Mouse (Mus musculus): Measurements from ENCODE around the gene Acss2. TPM values are rescaled to one million over a fixed set of nuclear protein-coding genes. Genes with fewer than 3 reads are reported as not detected.

Acss2 gene
- polyA plus RNA-seq, 1 experiment from 2014 or later, result 13.0 TPM

GRCm38 (mm10) chr2:155624730-155625129 lies 107.0 kb downstream of the Acss2 start:
- Histone ChIP-seq H3K4me3 (replicated peaks) (no peak overlapping the region), H3K27me3 (peaks cover 51% of the 10 kb centered on the region), H3K9me3 (replicated peaks) (no peaks in the 10 kb centered on the region), H3K4me2 (no peak overlapping the region), H3K4me1 (peaks cover 19% of the 10 kb centered on the region), H3K9ac (no peak overlapping the region), H3K36me3 (no peaks in the 10 kb centered on the region), H3K27ac (no peak overlapping the region)
- WGBS, result 49% methylated on average over 10 of the region's 10 CpGs
- ATAC-seq (replicated peaks; ENCODE audit: low FRiP score), result no peak

GRCm38 (mm10) chr2:155626277-155626676 lies 108.5 kb downstream of the Acss2 start:
- Histone ChIP-seq H3K9me3 (replicated peaks) (no peaks in the 10 kb centered on the region), H3K4me1 (peaks cover 33% of the 10 kb centered on the region), H3K27me3 (peaks cover 65% of the 10 kb centered on the region), H3K27ac (no peak overlapping the region), H3K9ac (no peak overlapping the region), H3K36me3 (no peaks in the 10 kb centered on the region), H3K4me3 (replicated peaks) (no peak overlapping the region), H3K4me2 (no peak overlapping the region)
- WGBS, result 43% methylated on average over 15 of the region's 15 CpGs
- ATAC-seq (replicated peaks; ENCODE audit: low FRiP score), result no peak

- Histone ChIP-seq H3K4me1 (peaks cover 43% of the 10 kb centered on the region), H3K4me2 (no peak overlapping the region), H3K27me3 (peaks cover 72% of the 10 kb centered on the region), H3K27ac (no peak overlapping the region), H3K9me3 (replicated peaks) (no peaks in the 10 kb centered on the region), H3K4me3 (replicated peaks) (no peak overlapping the region), H3K9ac (no peak overlapping the region), H3K36me3 (peaks cover 2% of the 10 kb centered on the region; the same call in 1 of the 2 replicates)
- no peak for ATAC-seq (replicated peaks; ENCODE audit: low FRiP score)
- WGBS, result 52% methylated on average over 21 of the region's 21 CpGs
Measured at GRCm38 (mm10) chr2:155627030-155627738, 109.4 kb downstream of the Acss2 start.

GRCm38 (mm10) chr2:155628112-155628511 lies 110.4 kb downstream of the Acss2 start:
- no peak overlapping the region for H3K27ac ChIP-seq
- no peak overlapping the region for H3K4me3 ChIP-seq (replicated peaks)
- H3K9me3 ChIP-seq (replicated peaks), result no peaks in the 10 kb centered on the region
- H3K4me2 ChIP-seq, result no peak overlapping the region
- ATAC-seq (replicated peaks; ENCODE audit: low FRiP score), result no peak
- H3K4me1 ChIP-seq, result peaks cover 50% of the 10 kb centered on the region
- WGBS, result 83% methylated on average over 9 of the region's 9 CpGs
- peaks cover 10% of the 10 kb centered on the region for H3K36me3 ChIP-seq
- peaks cover 80% of the 10 kb centered on the region for H3K27me3 ChIP-seq
- H3K9ac ChIP-seq, result no peak overlapping the region

GRCm38 (mm10) chr2:155628519-155628918 lies 110.8 kb downstream of the Acss2 start:
- H3K27ac ChIP-seq, result no peak overlapping the region
- H3K4me2 ChIP-seq, result peak overlapping the region; percentile 75
- peaks cover 14% of the 10 kb centered on the region for H3K36me3 ChIP-seq
- 82% methylated on average over 13 of the region's 13 CpGs for WGBS
- no peaks in the 10 kb centered on the region for H3K9me3 ChIP-seq (replicated peaks)
- no peak for ATAC-seq (replicated peaks; ENCODE audit: low FRiP score)
- no peak overlapping the region for H3K4me3 ChIP-seq (replicated peaks)
- H3K9ac ChIP-seq, result no peak overlapping the region
- H3K4me1 ChIP-seq, result peaks cover 50% of the 10 kb centered on the region
- peaks cover 82% of the 10 kb centered on the region for H3K27me3 ChIP-seq

- ATAC-seq (replicated peaks; ENCODE audit: low FRiP score), result peak; percentile 30
- H3K27ac ChIP-seq, result no peak overlapping the region
- H3K9me3 ChIP-seq (replicated peaks), result no peaks in the 10 kb centered on the region
- WGBS, result 2% methylated on average over 35 of the region's 35 CpGs
- peaks cover 21% of the 10 kb centered on the region for H3K36me3 ChIP-seq
- H3K4me2 ChIP-seq, result peak overlapping the region; percentile 75
- peak overlapping the region; percentile 37 for H3K9ac ChIP-seq
- H3K4me1 ChIP-seq, result peaks cover 50% of the 10 kb centered on the region
- H3K27me3 ChIP-seq, result peaks cover 79% of the 10 kb centered on the region
- H3K4me3 ChIP-seq (replicated peaks), result peak overlapping the region; percentile 42
Measured at GRCm38 (mm10) chr2:155629231-155629661, 111.5 kb downstream of the Acss2 start.

GRCm38 (mm10) chr2:155630153-155630552 lies 112.4 kb downstream of the Acss2 start:
- Histone ChIP-seq H3K4me3 (replicated peaks) (no peak overlapping the region), H3K9ac (no peak overlapping the region), H3K9me3 (replicated peaks) (no peaks in the 10 kb centered on the region), H3K27me3 (peaks cover 79% of the 10 kb centered on the region), H3K36me3 (peaks cover 30% of the 10 kb centered on the region), H3K27ac (no peak overlapping the region), H3K4me2 (peak overlapping the region; percentile 2; the same call in 1 of the 2 replicates), H3K4me1 (peaks cover 50% of the 10 kb centered on the region)
- 42% methylated on average over 20 of the region's 20 CpGs for WGBS
- ATAC-seq (replicated peaks; ENCODE audit: low FRiP score), result no peak

GRCm38 (mm10) chr2:155630590-155631416 lies 113.1 kb downstream of the Acss2 start:
- ATAC-seq (replicated peaks; ENCODE audit: low FRiP score), result no peak
- 26% methylated on average over 43 of the region's 43 CpGs for whole genome bisulfite sequencing

GRCm38 (mm10) chr2:155632138-155632936 lies 114.6 kb downstream of the Acss2 start:
- Histone ChIP-seq H3K36me3 (peaks cover 52% of the 10 kb centered on the region), H3K4me2 (no peak overlapping the region), H3K27me3 (peaks cover 61% of the 10 kb centered on the region), H3K9me3 (replicated peaks) (no peaks in the 10 kb centered on the region), H3K4me3 (replicated peaks) (no peak overlapping the region), H3K9ac (no peak overlapping the region), H3K4me1 (peaks cover 42% of the 10 kb centered on the region), H3K27ac (no peak overlapping the region)
- no peak for ATAC-seq (replicated peaks; ENCODE audit: low FRiP score)
- 72% methylated on average over 30 of the region's 30 CpGs for WGBS

More at GRCm38 (mm10) chr2:155630590-155631416, 113.1 kb downstream of the Acss2 start:
- H3K4me1 ChIP-seq, result peaks cover 50% of the 10 kb centered on the region
- peaks cover 37% of the 10 kb centered on the region for H3K36me3 ChIP-seq
- H3K27me3 ChIP-seq, result peaks cover 73% of the 10 kb centered on the region
- H3K9me3 ChIP-seq (replicated peaks), result no peaks in the 10 kb centered on the region
- H3K4me3 ChIP-seq (replicated peaks), result no peak overlapping the region
- peak overlapping the region; percentile 2; the same call in 1 of the 2 replicates for H3K4me2 ChIP-seq
- H3K9ac ChIP-seq, result no peak overlapping the region
- H3K27ac ChIP-seq, result no peak overlapping the region

GRCm38 (mm10) chr2:155633121-155633520 lies 115.4 kb downstream of the Acss2 start:
- Histone ChIP-seq H3K4me2 (no peak overlapping the region), H3K9me3 (replicated peaks) (no peaks in the 10 kb centered on the region), H3K36me3 (peaks cover 60% of the 10 kb centered on the region), H3K27ac (no peak overlapping the region), H3K4me1 (peaks cover 42% of the 10 kb centered on the region), H3K4me3 (replicated peaks) (no peak overlapping the region), H3K27me3 (peaks cover 53% of the 10 kb centered on the region), H3K9ac (no peak overlapping the region)
- whole genome bisulfite sequencing, result 70% methylated on average over 19 of the region's 19 CpGs
- no peak for ATAC-seq (replicated peaks; ENCODE audit: low FRiP score)

- no peak overlapping the region for H3K4me3 ChIP-seq (replicated peaks)
- WGBS, result 94% methylated on average over 9 of the region's 9 CpGs
- peaks cover 47% of the 10 kb centered on the region for H3K27me3 ChIP-seq
- no peaks in the 10 kb centered on the region for H3K9me3 ChIP-seq (replicated peaks)
- no peak overlapping the region for H3K4me2 ChIP-seq
- no peak overlapping the region for H3K27ac ChIP-seq
- H3K36me3 ChIP-seq, result peaks cover 66% of the 10 kb centered on the region
- peaks cover 41% of the 10 kb centered on the region for H3K4me1 ChIP-seq
- no peak overlapping the region for H3K9ac ChIP-seq
- no peak for ATAC-seq (replicated peaks; ENCODE audit: low FRiP score)
Measured at GRCm38 (mm10) chr2:155633731-155634130, 116.0 kb downstream of the Acss2 start.

All from kidney, embryonic 15.5 days (tissue).